Mouse (Mus musculus) stomach, postnatal 0 days (tissue): ENCODE data around the gene Cenpj.

ENCODE experiments used
- CTCF ChIP-seq: IDR thresholded peaks from 2 replicates; pipeline ENCODE4 v1.5.1; 2016; ENCODE audit warnings: antibody characterized with exemption, low read depth, mild to moderate bottlenecking, moderate library complexity
- EP300 ChIP-seq: optimal IDR thresholded peaks from 2 replicates; pipeline ENCODE3; 2016; ENCODE audit warnings: antibody characterized with exemption

GRCm38 (mm10) chr14:56582294-56582693 is 7.1 kb upstream of the Cenpj start:
- no peak for TF ChIP-seq CTCF
- TF ChIP-seq EP300 = no peak
